Mouse (Mus musculus) olfactory bulb, adult 2 months (tissue): ENCODE measurements at regions not wholly inside any gene's neighbourhood (a gene's known extent, or its start where the extent isn't known, plus 50 kb on each side); places are given as distances from the start of the nearest gene placed in this dataset.

ENCODE experiments used
- H3K27ac ChIP-seq: fragments of 200-500 bp; 2 replicates; pipeline ENCODE4 v1.5.1; 2012; ENCODE audit warnings: low read depth, low read length; ENCODE audit not compliant: insufficient read depth
- H3K4me1 ChIP-seq: fragments of 200-500 bp; 2 replicates; pipeline ENCODE4 v1.6.1; 2012; ENCODE audit warnings: low read length; ENCODE audit not compliant: control insufficient read depth, insufficient read depth
- H3K4me3 ChIP-seq: fragments of 200-500 bp; 2 replicates; pipeline ENCODE4 v1.5.1; 2012; ENCODE audit warnings: mild to moderate bottlenecking, low read depth, low read length, moderate library complexity; ENCODE audit not compliant: insufficient read depth
- CTCF ChIP-seq: fragments of 200-500 bp; IDR thresholded peaks from 2 replicates; pipeline ENCODE4 v1.5.1; 2012; ENCODE audit warnings: low read depth, mild to moderate bottlenecking, low read length, moderate library complexity; ENCODE audit not compliant: insufficient read depth
- POLR2A ChIP-seq: fragments of 200-500 bp; IDR thresholded peaks from 2 replicates; pipeline ENCODE4 v1.6.1; 2012; ENCODE audit warnings: mild to moderate bottlenecking, low read depth, low read length, moderate library complexity; ENCODE audit not compliant: insufficient read depth
- WGBS: fragments of 180-500 bp; shearing (Covaris S2); methylation state at CpG from one replicate; pipeline ENCODE4 v1.1.7; 2018; 5-methylcytosine and 5-hydroxymethylcytosine counted together

DNA sequence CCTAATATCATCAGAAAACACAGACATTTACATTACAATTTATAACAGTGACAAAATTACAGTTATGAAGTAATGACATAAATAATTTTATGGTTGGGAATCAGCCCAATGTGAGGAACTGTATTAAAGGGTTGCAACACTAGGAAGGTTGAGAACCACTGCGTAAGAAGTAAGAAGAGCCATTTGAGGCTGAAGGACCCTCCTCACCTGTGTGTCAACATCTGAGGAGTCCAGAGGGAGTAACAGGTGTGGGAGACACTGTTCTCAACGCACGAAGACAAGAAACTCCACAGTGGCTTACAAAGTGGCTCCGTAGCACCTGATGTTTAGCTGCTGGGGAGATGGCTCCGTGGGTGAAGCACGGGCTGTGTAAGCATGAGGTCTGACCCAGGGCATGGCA lies 88.5 kb upstream of the Ercc6l2 start:
- Histone ChIP-seq H3K4me3 (no peak overlapping the region), H3K4me1 (no peaks in the 10 kb centered on the region), H3K27ac (no peak overlapping the region)
- WGBS = 96% methylated on average over 6 of the region's 6 CpGs
- TF ChIP-seq CTCF (no peak), POLR2A (no peak)

DNA sequence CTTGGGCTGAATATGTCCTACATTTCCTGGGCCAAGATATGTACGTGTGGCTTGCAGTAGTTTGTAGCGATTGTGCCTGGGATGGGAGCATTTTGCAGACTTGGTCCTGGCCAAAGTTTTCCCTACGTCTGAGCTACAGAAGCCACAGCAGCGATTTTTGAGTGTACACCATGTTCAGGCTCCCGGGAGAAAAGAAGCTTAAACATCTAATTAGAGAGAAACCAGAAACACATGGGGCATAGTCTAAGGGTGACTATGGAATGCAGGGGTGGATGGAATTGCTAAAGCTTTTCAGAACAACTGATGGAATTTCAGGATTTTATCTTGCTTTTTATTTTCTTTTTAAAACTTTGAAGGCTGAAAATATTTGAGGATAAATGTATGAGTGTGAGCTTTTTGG lies 79.3 kb upstream of the Ercc6l2 start:
- 57% methylated on average over 5 of the region's 5 CpGs for WGBS
- no peak overlapping the region for H3K27ac ChIP-seq
- TF ChIP-seq POLR2A (no peak), CTCF (no peak)

DNA sequence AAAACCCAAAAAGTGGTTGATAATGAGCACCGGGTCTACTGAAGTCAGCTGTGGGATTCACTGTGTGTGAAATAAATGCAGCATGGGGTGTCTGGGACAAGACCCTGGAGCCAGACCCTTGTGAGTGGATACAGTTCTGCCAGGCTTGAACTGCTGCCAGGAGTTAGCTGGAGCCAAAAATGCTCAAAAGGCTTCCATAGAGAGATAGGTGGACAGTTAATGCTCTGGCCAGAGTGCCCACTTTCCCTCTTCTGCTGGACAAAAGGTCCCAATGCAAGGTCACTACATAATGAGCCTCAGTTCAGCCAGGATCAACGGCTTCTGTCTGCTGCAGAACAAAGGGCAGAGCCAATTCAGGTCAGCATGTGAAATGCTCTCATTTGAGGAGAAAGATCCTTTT lies 73.2 kb upstream of the Ercc6l2 start:
- WGBS = 40% methylated on average over 2 of the region's 2 CpGs
- TF ChIP-seq POLR2A (no peak), CTCF (no peak)
- no peaks in the 10 kb centered on the region for H3K4me1 ChIP-seq
- H3K27ac ChIP-seq = no peak overlapping the region
- H3K4me3 ChIP-seq = no peak overlapping the region

More for the DNA sequence above, 79.3 kb upstream of the Ercc6l2 start:
- no peak overlapping the region for H3K4me3 ChIP-seq
- H3K4me1 ChIP-seq = no peaks in the 10 kb centered on the region

DNA sequence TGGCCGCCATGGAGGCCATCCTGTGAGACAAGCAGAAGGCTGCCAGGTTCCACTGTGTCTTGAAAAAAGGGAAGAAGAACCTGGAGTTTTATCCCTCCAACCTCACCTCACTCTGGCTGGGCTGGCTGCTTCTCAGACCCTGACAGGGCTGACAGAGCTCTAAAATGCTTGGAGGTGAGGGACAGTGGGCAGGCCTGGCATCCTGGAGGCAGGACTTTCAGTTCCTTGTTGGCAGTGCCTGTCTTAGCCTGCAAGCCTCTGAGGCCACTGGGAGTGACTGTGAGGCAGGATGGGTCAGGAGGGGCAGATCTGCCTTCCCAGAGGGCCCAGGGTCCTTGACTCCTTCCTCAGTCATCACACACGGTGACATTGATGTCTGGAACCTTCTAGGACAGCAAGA lies 66.3 kb upstream of the Ercc6l2 start:
- WGBS = 94% methylated on average over 2 of the region's 2 CpGs
- Histone ChIP-seq H3K4me3 (no peak overlapping the region), H3K4me1 (no peaks in the 10 kb centered on the region), H3K27ac (no peak overlapping the region)
- TF ChIP-seq CTCF (no peak), POLR2A (no peak)

DNA sequence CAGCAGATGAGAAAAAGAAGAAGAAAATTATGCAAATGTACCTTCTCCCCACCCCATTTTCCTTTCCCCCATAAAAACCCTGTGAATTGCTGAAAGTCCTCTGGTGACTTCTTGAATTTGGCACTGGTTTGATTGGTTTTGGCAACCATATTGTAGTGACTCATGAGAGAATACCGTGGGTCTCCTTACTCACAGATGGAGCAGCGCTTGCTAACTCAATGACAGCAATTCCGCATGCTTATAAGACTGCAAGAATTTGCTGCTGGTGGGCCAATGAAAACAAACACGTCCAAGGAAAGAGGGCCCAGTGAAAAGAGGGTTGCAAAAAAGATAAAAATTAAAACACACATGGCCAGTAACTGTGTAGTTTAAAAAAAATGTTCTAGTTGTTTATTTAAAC lies 65.0 kb upstream of the Ercc6l2 start:
- Histone ChIP-seq H3K4me1 (no peaks in the 10 kb centered on the region), H3K27ac (no peak overlapping the region), H3K4me3 (no peak overlapping the region)
- no peak for TF ChIP-seq CTCF
- TF ChIP-seq POLR2A = no peak
- WGBS = 54% methylated on average over 4 of the region's 4 CpGs

DNA sequence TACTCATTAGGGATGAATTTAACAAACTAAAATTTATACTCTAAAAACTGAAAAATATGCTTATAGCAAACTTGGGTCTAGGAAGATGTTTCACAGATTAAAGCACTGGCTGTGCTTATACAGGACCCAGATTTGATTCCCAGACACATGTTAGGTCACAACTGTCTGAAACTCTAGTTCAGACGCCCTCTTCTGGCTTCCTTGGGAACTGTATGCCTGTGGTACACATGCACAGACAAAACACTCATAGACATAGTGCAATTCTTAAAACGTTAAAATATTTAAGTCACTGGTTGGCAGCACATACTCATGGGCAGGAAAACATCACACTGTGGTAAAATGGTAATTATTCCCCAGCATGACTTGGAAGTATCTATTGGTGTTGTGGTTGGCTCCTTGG lies 63.8 kb upstream of the Ercc6l2 start:
- no peak for TF ChIP-seq POLR2A
- Histone ChIP-seq H3K27ac (no peak overlapping the region), H3K4me3 (no peak overlapping the region), H3K4me1 (no peaks in the 10 kb centered on the region)
- 56% methylated on average over 2 of the region's 2 CpGs for WGBS

DNA sequence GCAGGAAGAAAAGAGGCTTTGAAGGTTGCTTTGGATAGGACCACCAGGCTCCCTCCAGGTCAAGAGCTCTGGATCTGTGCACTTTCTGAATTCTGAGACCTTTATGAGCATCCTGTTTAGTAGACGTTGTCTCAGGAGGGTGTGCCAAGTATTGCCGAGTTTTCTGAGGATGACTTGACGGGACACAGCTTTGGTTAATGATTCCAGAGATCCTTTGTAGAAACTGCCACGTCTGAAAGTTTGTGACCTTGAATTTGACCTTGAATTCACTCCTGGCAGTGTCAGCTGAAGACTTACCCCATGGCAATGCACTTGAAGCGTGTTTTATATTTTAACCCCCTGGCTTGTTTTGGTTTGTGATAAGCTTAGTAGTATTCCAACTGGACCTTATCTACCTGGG lies 58.0 kb upstream of the Ercc6l2 start:
- Histone ChIP-seq H3K4me3 (no peak overlapping the region), H3K27ac (no peak overlapping the region), H3K4me1 (no peaks in the 10 kb centered on the region)
- WGBS = 79% methylated on average over 5 of the region's 5 CpGs
- no peak for TF ChIP-seq POLR2A
- TF ChIP-seq CTCF = no peak

DNA sequence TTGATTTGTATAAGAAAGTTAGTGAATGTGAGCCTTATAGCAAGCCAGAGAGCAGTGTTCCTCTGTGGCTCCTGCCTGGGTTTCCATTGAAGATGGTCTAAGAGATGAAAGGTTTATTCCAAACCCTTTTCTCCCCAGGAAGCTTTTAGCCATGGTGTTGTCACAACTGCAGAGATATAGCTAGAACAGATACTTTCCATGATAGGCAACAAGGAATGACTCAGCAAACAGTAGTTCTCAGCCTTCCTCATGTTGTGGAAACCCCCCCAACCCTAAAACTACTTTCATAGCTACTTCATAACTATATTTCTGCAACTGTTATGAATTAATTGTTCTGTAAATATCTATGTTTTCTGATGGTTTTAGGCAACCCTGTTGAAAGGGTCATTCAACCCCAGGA lies 53.5 kb upstream of the Ercc6l2 start:
- Histone ChIP-seq H3K4me1 (no peaks in the 10 kb centered on the region), H3K4me3 (no peak overlapping the region), H3K27ac (no peak overlapping the region)
- TF ChIP-seq CTCF (no peak), POLR2A (no peak)
